10 mouse cellular contexts compared by ENCODE assay signal in the genomic region with DNA sequence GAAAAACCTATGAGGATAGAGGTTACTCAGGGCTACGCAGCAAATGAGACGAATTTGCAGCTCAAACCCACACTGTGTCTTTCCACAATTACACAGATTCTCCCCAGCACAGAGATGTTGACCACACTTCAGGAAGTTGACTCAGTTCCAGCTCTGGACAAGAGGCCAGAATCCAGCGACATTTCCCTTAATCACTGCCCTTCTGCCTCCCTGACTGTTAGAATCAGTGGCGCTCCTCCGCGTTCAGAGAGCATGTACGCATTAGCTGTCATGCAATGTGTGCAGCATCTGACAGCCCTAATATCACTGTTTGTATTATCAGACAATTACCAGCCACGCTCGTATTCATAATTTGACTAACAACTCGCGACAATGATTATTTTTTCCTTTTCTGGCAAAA. TPM values are rescaled to one million over a fixed set of nuclear protein-coding genes. Genes with fewer than 3 reads are reported as not detected.
A peak's percentile ranks its signal among the peaks of the same experiment; 100 is the strongest.
DNase-seq lines count a peak whose midpoint lies in the region; ATAC-seq and TF ChIP-seq lines count a peak whose summit lies in the region.
"Had no signal": no experiment of that assay in that cellular context is flagged by ENCODE, and none has a peak within 500 bp of the region (broad histone marks: within the 10 kb centered on the region; RNA-seq: fewer than 3 reads in every experiment).

No protein-coding gene starts in this region.

- no peak for ATAC-seq in kidney, postnatal 0 days (replicated peaks; ENCODE audit: low FRiP score, low read depth)
- no peak for ATAC-seq in kidney, embryonic 14.5 days (ENCODE audit: low FRiP score, low TSS enrichment)
- peak; percentile 79 for ATAC-seq in forebrain, embryonic 16.5 days
- no peak for ATAC-seq in megakaryocyte-erythroid progenitor cell, adult 5-6 weeks (replicated peaks; ENCODE audit: low FRiP score, low TSS enrichment, poor library complexity, severe bottlenecking)

- no peak overlapping the region for H3K9ac ChIP-seq in kidney, postnatal 0 days (ENCODE audit: low read depth, low read length)
- H3K9ac ChIP-seq in kidney, embryonic 14.5 days (ENCODE audit: low read depth, low read length), result no peak overlapping the region
- 0 out of 2 replicates have a peak overlapping the region, but pooled peaks have one; percentile 17 for H3K9ac ChIP-seq in forebrain, embryonic 16.5 days (replicated peaks; ENCODE audit: low read depth, low read length)

- no peaks in the 10 kb centered on the region for H3K4me1 ChIP-seq in cerebellum, adult 2 months (ENCODE audit: control insufficient read depth, insufficient read depth, low read length)
- H3K4me1 ChIP-seq in kidney, postnatal 0 days (replicated peaks; ENCODE audit: insufficient read depth, low read length), result no peaks in the 10 kb centered on the region
- no peaks in the 10 kb centered on the region for H3K4me1 ChIP-seq in kidney, embryonic 14.5 days (ENCODE audit: control insufficient read depth, insufficient read depth, low read length)
- H3K4me1 ChIP-seq in forebrain, embryonic 16.5 days (replicated peaks; ENCODE audit: control insufficient read depth, insufficient read depth, low read length), result peaks cover 12% of the 10 kb centered on the region
- H3K4me1 ChIP-seq: midbrain, embryonic 10.5 days had no signal

- H3K4me3 ChIP-seq in cerebellum, adult 2 months (replicated peaks; ENCODE audit: insufficient read depth, low read depth, low read length), result no peak overlapping the region
- H3K4me3 ChIP-seq in kidney, postnatal 0 days (replicated peaks; ENCODE audit: low read depth, low read length), result no peak overlapping the region
- no peak overlapping the region for H3K4me3 ChIP-seq in kidney, embryonic 14.5 days (ENCODE audit: low read length)
- no peak overlapping the region for H3K4me3 ChIP-seq in forebrain, embryonic 16.5 days (replicated peaks; ENCODE audit: low read length)
- H3K4me3 ChIP-seq: midbrain, embryonic 10.5 days had no signal

- DNase-seq in cerebellum, adult 2 months, result peak; percentile 9 to 13
- DNase-seq in cerebellum, adult 8-10 months, result no peak
- DNase-seq in kidney, postnatal 0 days (ENCODE audit: low spot score), result peak; percentile 32
- peak; percentile 60 for DNase-seq in layer of hippocampus, adult 9-11 months
- DNase-seq in urinary bladder, postnatal 25 days (ENCODE audit: low spot score), result no peak

- H3K36me3 ChIP-seq in kidney, postnatal 0 days (ENCODE audit: insufficient read depth, low read length), result no peaks in the 10 kb centered on the region
- no peaks in the 10 kb centered on the region for H3K36me3 ChIP-seq in kidney, embryonic 14.5 days (ENCODE audit: control insufficient read depth, insufficient read depth, low read length)
- H3K36me3 ChIP-seq in forebrain, embryonic 16.5 days (ENCODE audit: control insufficient read depth, insufficient read depth), result no peaks in the 10 kb centered on the region
- H3K36me3 ChIP-seq: midbrain, embryonic 10.5 days had no signal

- no peaks in the 10 kb centered on the region for H3K9me3 ChIP-seq in kidney, postnatal 0 days (replicated peaks; ENCODE audit: low read length)
- H3K9me3 ChIP-seq in kidney, embryonic 14.5 days (ENCODE audit: control insufficient read depth, low read length), result no peaks in the 10 kb centered on the region
- H3K9me3 ChIP-seq in forebrain, embryonic 16.5 days (ENCODE audit: control insufficient read depth, low read length), result no peaks in the 10 kb centered on the region
- H3K9me3 ChIP-seq: midbrain, embryonic 10.5 days had no signal

- H3K27ac ChIP-seq in cerebellum, adult 2 months (ENCODE audit: insufficient read depth, low read length), result no peak overlapping the region
- H3K27ac ChIP-seq in kidney, postnatal 0 days, result no peak overlapping the region
- H3K27ac ChIP-seq in kidney, embryonic 14.5 days (ENCODE audit: low read depth, low read length), result no peak overlapping the region
- peak overlapping the region; percentile 87 for H3K27ac ChIP-seq in forebrain, embryonic 16.5 days (ENCODE audit: low read length)
- H3K27ac ChIP-seq: midbrain, embryonic 10.5 days had no signal

- TF ChIP-seq CTCF in cerebellum, adult 2 months (IDR thresholded peaks at IDR 0.05; ENCODE audit: borderline replicate concordance, insufficient read depth, low read depth, low read length), result no peak
- TF ChIP-seq CTCF in kidney, postnatal 0 days (IDR thresholded peaks at IDR 0.05; ENCODE audit: low read depth), result no peak

- H3K27me3 ChIP-seq in cerebellum, adult 2 months (ENCODE audit: control insufficient read depth, insufficient read depth, low read length), result no peaks in the 10 kb centered on the region
- no peaks in the 10 kb centered on the region for H3K27me3 ChIP-seq in kidney, postnatal 0 days (ENCODE audit: insufficient read depth, low read length)
- H3K27me3 ChIP-seq in kidney, embryonic 14.5 days (ENCODE audit: control insufficient read depth, insufficient read depth, low read length), result no peaks in the 10 kb centered on the region
- no peaks in the 10 kb centered on the region for H3K27me3 ChIP-seq in forebrain, embryonic 16.5 days (replicated peaks; ENCODE audit: control insufficient read depth, insufficient read depth, low read length)

- 29% methylated on average over 11 of the region's 11 CpGs for WGBS in cerebellum, adult 2 months
- WGBS in kidney, postnatal 0 days, result 61% methylated on average over 11 of the region's 11 CpGs
- 81% methylated on average over 11 of the region's 11 CpGs for WGBS in kidney, embryonic 14.5 days
- 46% methylated on average over 11 of the region's 11 CpGs for WGBS in forebrain, embryonic 16.5 days

- no peak overlapping the region for H3K4me2 ChIP-seq in kidney, postnatal 0 days (ENCODE audit: low read length)
- no peak overlapping the region for H3K4me2 ChIP-seq in kidney, embryonic 14.5 days (replicated peaks; ENCODE audit: low read depth, low read length)
- H3K4me2 ChIP-seq in forebrain, embryonic 16.5 days (ENCODE audit: low read length), result peak overlapping the region; percentile 29

- no peak for TF ChIP-seq POLR2A in cerebellum, adult 2 months (IDR thresholded peaks at IDR 0.05; ENCODE audit: borderline replicate concordance, insufficient read depth, low read length)

RNA-seq across cellular contexts. Expression of a gene that starts 31.4 kb away (rescaled TPM):
- polyA plus RNA-seq in cerebellum, adult 2 months (2012; rRNA removed), result 0.15 TPM in 1 of 2 replicates, not detected in the other
- 0.14 TPM in 1 of 2 replicates, not detected in the other for polyA plus RNA-seq in kidney, postnatal 0 days (2015; fragmentation: Nextera tagmentation; extraction: Ambion mirVana)
- not detected in 2 replicates for polyA plus RNA-seq in kidney, embryonic 14.5 days (2014; fragmentation: Nextera tagmentation; extraction: Ambion mirVana)
- polyA plus RNA-seq in forebrain, embryonic 16.5 days (2015; fragmentation: Nextera tagmentation; extraction: Ambion mirVana), result 0.25 TPM in 1 of 2 replicates, not detected in the other
- not detected in 2 replicates for total RNA-seq in megakaryocyte-erythroid progenitor cell, adult 5-6 weeks (2014; fragmentation: Nextera tagmentation)
- total RNA-seq in megakaryocyte-erythroid progenitor cell, adult 5-6 weeks (2017), result not detected in 2 replicates
- total RNA-seq: gastrocnemius, postnatal 4 days had no signal
- polyA plus RNA-seq: midbrain, embryonic 10.5 days had no signal

Comparison
In these comparisons a context has a peak if more than half of its experiments do, and no peak if none do; other contexts are left out.
1. DNase-seq: peak in cerebellum, adult 2 months (2 of 2), kidney, postnatal 0 days (single experiment) and layer of hippocampus, adult 9-11 months (single experiment); none in cerebellum, adult 8-10 months (single experiment) and urinary bladder, postnatal 25 days (single experiment).